In genomic region chr12:84907627-84908480, GRCm38 (mm10) we compare ENCODE assay signal across 8 mouse cellular contexts. TPM values are rescaled to one million over a fixed set of nuclear protein-coding genes. Genes with fewer than 3 reads are reported as not detected.
DNase-seq lines count a peak whose midpoint lies in the region; ATAC-seq lines count a peak whose summit lies in the region.

No protein-coding gene starts in this region.

- H3K36me3 ChIP-seq in heart, embryonic 15.5 days: no peaks in the 10 kb centered on the region

- 47% methylated on average over 10 of the region's 10 CpGs for WGBS in heart, embryonic 15.5 days

- no peaks in the 10 kb centered on the region for H3K27me3 ChIP-seq in heart, embryonic 15.5 days

- H3K9ac ChIP-seq in heart, embryonic 15.5 days: no peak overlapping the region

- H3K9me3 ChIP-seq in heart, embryonic 15.5 days (replicated peaks): no peaks in the 10 kb centered on the region

- ATAC-seq in heart, embryonic 15.5 days (replicated peaks; ENCODE audit: insufficient number of reproducible peaks, insufficient read depth, low FRiP score, low read depth): peak; percentile 78

- peak overlapping the region; percentile 75 for H3K27ac ChIP-seq in heart, embryonic 15.5 days

- H3K4me1 ChIP-seq in heart, embryonic 15.5 days (replicated peaks): peaks cover 17% of the 10 kb centered on the region

- no peak overlapping the region for H3K4me3 ChIP-seq in heart, embryonic 15.5 days

- no peak overlapping the region for H3K4me2 ChIP-seq in heart, embryonic 15.5 days

- DNase-seq in kidney, postnatal 14 days: peak; percentile 7
- DNase-seq in kidney, adult 18-20 months: no peak
- DNase-seq in cerebellum, postnatal 36 days: peak; percentile 74 to 82
- peak; percentile 51 for DNase-seq in lung, postnatal 36 days
- DNase-seq in adrenal gland, adult 18-20 months (ENCODE audit: low spot score in 2 of 2): no peak
- DNase-seq in urinary bladder, postnatal 10 days (ENCODE audit: low spot score): no peak
- no peak for DNase-seq in embryo, embryonic 9.5 days (ENCODE audit: extremely low spot score)

RNA-seq across cellular contexts. Expression of gene Ltbp2, which starts 31.5 kb away (rescaled TPM):
- polyA plus RNA-seq in heart, embryonic 15.5 days (2015; fragmentation: Nextera tagmentation; extraction: Ambion mirVana): 5.3 and 10.2 TPM in 2 replicates
- total RNA-seq in adrenal gland, adult 18-20 months (2021): 10 to 100 TPM in 1 of 2 experiments, 1 to 10 TPM in 1; 5.7 to 15.7 TPM

Comparison
In these comparisons a context has a peak if more than half of its experiments do, and no peak if none do; other contexts are left out.
1. DNase-seq: peak in kidney, postnatal 14 days (single experiment), cerebellum, postnatal 36 days (2 of 2) and lung, postnatal 36 days (single experiment); none in kidney, adult 18-20 months (single experiment), adrenal gland, adult 18-20 months (0 of 2), urinary bladder, postnatal 10 days (single experiment) and embryo, embryonic 9.5 days (single experiment).